Mouse (Mus musculus) CD4-positive, CD25-positive, alpha-beta regulatory T cell, adult 2 months (primary cell): ENCODE data around the gene Tmem132b.

Source experiments
- DNase-seq: peaks from one replicate; pipeline ENCODE4 v3.0.0-alpha.2; 2012; ENCODE audit warnings: low read depth, low spot score

The Tmem132b gene

GRCm38 (mm10) chr5:125772238-125772637 is 240.7 kb downstream of the Tmem132b start:
- DNase-seq = no peak

DNA sequence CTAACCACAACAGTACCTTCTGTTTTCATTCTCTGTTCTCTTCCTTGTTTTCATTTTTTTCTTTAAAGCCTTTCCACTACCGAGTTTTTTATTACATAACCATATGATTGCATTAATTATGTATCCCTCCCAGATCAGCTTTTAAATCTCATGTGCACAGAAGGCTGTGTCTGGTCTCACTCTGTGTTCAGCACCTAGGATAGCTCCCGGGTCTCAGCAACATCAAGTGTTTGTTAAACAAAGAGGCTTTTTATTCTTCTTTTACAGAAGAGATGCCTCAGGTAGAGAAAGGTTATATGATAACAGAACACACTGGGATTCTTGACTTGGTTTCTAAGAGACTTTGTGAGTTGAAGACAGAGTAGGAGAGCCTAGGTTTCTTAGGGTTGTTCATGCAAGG is 241.2 kb downstream of the Tmem132b start:
- no peak for DNase-seq

DNA sequence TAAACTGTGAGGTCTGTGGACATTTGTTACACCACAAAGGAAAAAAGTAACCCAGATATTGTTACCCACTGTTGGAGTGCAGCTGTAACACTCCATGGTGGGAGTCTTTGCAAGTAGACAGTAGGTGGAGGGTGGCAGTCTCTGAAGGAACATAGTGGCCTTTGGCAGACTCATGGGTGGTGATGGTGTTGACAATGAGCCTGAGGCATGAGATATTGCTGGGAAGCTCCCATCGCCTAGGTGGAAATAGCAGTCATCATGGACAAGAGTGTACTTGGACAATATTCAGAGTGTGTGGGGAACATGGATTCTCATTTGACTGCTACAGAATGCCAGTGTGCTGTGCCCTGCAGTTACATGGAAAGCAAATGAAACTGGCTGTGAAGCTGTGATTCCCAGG is 248.8 kb downstream of the Tmem132b start:
- no peak for DNase-seq

- no peak for DNase-seq
These were observed 261.1 kb downstream of the Tmem132b start for GRCm38 (mm10) chr5:125792643-125793042.

GRCm38 (mm10) chr5:125794318-125794717 is 262.7 kb downstream of the Tmem132b start:
- no peak for DNase-seq

DNA sequence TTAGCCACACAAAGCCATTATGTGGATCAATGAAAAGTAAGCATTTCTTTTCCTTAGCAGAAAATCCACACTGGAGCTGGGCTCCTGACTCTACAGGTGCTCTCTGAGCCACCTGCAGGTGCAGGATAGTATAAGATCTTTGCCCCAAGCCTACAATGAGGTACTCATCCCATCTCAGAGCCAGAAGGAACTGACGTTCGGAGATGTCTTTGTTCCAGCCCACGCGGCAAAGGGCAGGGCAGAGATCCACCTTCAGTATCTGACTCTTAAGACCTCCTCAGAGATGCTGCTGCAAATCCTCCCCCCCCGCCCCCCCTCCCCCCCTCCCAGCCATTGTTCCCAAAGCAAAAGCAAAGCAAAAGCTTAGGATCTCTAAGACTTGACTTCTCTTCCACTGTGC is 268.0 kb downstream of the Tmem132b start:
- no peak for DNase-seq

- DNase-seq = no peak
These were observed 268.5 kb downstream of the Tmem132b start for GRCm38 (mm10) chr5:125800025-125800424.

GRCm38 (mm10) chr5:125802801-125803200 is 271.2 kb downstream of the Tmem132b start:
- no peak for DNase-seq

DNA sequence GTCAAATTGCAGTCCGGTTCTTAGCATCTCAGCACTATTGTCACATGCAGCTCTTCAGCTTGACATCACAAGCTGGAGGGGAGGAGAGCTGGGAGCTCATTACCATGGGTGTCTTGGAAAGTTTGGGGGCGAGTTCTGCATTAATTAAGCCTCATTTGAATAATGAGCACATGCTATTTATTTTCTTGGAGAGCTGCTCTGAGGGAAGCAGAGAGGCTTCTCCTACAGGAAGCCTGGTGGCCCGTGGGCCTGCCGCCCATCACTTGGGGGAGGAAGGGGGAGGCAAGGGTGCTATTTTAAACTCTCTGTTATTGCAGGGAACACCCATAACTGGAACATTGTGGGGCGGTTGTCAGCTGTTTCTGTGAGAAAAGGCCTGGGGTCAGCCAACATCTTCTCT is 273.8 kb downstream of the Tmem132b start:
- DNase-seq = no peak

DNA sequence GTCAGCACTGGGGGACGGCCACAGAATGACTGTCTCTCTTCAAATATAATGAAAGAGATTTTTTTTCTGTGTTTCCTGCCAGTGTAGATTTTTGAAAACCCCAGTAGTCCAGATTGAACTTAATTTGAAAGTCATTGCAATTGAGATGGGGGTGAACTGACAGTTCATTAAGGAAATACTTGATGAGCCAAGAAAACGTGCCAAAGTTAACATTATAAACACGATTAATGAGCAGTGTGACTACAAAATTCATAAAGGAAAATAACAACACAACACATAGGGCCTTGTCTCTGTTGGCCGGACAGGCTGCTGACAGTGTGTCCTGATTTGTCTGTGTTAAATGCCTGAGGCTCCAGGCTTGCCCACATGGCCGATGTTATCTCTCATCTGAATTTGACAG is 276.3 kb downstream of the Tmem132b start:
- no peak for DNase-seq

DNA sequence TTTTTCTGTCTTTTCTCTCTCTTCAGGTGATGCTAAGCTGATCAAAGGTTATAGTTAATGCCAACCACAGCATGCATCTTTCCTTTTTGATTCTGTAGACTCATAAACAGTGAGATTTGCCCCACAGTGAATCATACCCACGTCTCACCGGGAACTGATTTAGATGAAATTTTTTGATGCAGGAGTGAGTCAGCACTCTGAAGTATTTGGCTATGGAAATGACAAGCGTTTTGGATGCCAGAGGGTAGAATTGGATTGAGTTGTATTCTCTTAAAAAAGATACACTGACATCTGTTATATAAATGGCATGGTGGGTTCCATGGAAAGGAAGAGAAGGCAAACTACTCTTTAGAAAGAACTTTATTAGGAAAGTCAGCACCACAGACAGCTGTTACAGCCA is 297.8 kb downstream of the Tmem132b start:
- no peak for DNase-seq

DNA sequence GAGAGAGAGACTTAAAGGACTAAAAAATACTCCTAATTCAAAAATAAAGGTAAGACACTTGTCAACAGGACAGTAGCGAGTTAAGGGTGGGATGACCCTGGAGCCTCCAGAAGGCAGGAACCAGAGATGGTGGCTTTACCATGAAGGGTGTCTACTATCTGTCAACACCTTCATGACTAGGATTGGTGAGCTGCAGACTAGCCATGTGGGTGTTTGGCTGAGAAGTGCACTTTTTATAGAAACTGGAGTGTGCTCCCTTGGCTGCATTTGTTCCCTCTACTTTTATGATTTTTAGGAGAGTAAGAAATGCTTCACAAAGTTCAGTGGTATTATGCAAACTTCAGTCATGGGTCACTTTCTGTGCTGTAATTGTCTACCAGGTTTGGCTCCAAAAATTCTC is 304.3 kb downstream of the Tmem132b start:
- no peak for DNase-seq

DNA sequence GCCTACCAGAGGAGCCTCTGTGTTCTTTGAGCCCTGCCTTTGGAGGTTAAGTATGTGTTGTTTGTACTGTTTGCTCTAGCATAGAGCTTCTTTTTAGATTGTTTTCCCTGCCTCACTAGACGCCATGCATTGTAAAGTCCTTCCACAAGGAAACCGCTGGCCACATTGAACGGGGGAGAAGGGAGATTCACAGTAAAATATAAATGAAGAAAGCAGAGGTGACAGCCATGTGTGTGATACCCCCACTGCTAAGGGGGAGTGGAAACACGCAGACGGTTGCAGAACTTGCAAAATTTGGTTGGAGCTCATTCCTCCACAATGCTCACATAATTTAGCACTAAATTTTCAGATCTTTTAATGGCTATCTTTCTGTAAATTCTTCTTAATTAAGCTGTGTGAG is 305.2 kb downstream of the Tmem132b start:
- no peak for DNase-seq
